Mouse (Mus musculus): ENCODE measurements around the gene Mrpl45.
"Not testable (repeated sequence)": the region's sequence is repeated elsewhere in the genome, so short reads cannot be mapped to it uniquely, and the experiment has no call there.

DNA sequence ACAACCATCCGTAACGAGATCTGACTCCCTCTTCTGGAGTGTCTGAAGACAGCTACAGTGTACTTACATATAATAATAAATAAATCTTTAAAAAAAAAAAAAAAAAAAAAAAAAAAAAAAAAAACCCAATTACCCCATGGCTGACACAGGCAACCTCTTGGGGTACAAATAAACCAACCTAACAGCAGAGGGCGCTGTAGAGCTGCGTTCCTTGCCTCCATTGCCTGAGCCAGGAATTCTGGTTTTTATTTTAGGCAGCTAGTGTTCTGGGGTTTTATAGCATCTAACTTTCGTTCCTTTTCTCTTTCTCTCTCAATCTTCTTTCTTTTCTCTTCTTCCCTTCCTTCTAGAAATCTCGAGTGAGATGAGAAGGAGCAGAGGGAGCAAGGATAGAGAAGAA is 42.1 kb downstream of the Mrpl45 start:
- peak; percentile 77; the same call in 1 of the 2 replicates for TF ChIP-seq CTCF (IDR thresholded peaks at IDR 0.05; ENCODE audit: extremely low read depth, insufficient read length, insufficient replicate concordance, low read depth, low read length)
- not testable (repeated sequence) for TF ChIP-seq POLR2A (IDR thresholded peaks at IDR 0.05; ENCODE audit: low read depth, low read length)

Measured in small intestine, adult 2 months (tissue).